Mouse (Mus musculus) fibroblast of lung, adult 2 months (primary cell): ENCODE results near the gene Gm9507.
"Not testable (repeated sequence)": the region's sequence is repeated elsewhere in the genome, so short reads cannot be mapped to it uniquely, and the experiment has no call there.

Experiments
- DNase-seq: peaks from one replicate; pipeline ENCODE4 v3.0.0-alpha.2; 2011; ENCODE audit warnings: low read depth

Gene Gm9507

GRCm38 (mm10) chr10:77811743-77812142 is at the start of gene Gm9507:
Gene Gm9507, minus strand, starts transcription at chr10:77811843.
- no peak for DNase-seq

- no peak for DNase-seq
These were observed 40.9 kb upstream of the Gm9507 start, which contains the start of gene Gm10318 for GRCm38 (mm10) chr10:77852559-77852958. Gene Gm10318, plus strand, starts transcription at chr10:77852859.

GRCm38 (mm10) chr10:77847538-77847937 is 35.9 kb upstream of the Gm9507 start:
- no peak for DNase-seq

- no peak for DNase-seq
These were observed 35.3 kb upstream of the Gm9507 start for GRCm38 (mm10) chr10:77846961-77847360.

- no peak for DNase-seq
These were observed 34.9 kb upstream of the Gm9507 start, which contains the start of gene Gm36176 for GRCm38 (mm10) chr10:77846503-77846902. Gene Gm36176, plus strand, starts transcription at chr10:77846803.

- DNase-seq, result no peak
These were observed 27.4 kb upstream of the Gm9507 start for GRCm38 (mm10) chr10:77839006-77839405.

GRCm38 (mm10) chr10:77835647-77836046 is 24.0 kb upstream of the Gm9507 start, which contains the start of gene Krtap10-10:
Gene Krtap10-10, plus strand, starts transcription at chr10:77835947.
- DNase-seq, result no peak

- DNase-seq, result no peak
These were observed 15.3 kb upstream of the Gm9507 start, which contains the start of gene Krtap10-4 for GRCm38 (mm10) chr10:77826951-77827350. Gene Krtap10-4, minus strand, starts transcription at chr10:77827095.

- DNase-seq, result no peak
These were observed 7.6 kb upstream of the Gm9507 start for GRCm38 (mm10) chr10:77819203-77819602.

GRCm38 (mm10) chr10:77818523-77818922 is 6.9 kb upstream of the Gm9507 start:
- DNase-seq, result no peak

- DNase-seq, result no peak
These were observed 3.9 kb upstream of the Gm9507 start for GRCm38 (mm10) chr10:77815514-77815913.

GRCm38 (mm10) chr10:77814382-77814781 is 2.7 kb upstream of the Gm9507 start, which contains the start of gene Gm2696:
Gene Gm2696, plus strand, starts transcription at chr10:77814682.
- no peak for DNase-seq

GRCm38 (mm10) chr10:77804095-77804494 is 7.5 kb downstream of the Gm9507 start:
- no peak for DNase-seq

GRCm38 (mm10) chr10:77798921-77799508 is 12.6 kb downstream of the Gm9507 start, which contains the start of gene Gm19668:
Gene Gm19668, minus strand, starts transcription at chr10:77799133.
- DNase-seq, result no peak

- DNase-seq, result not testable (repeated sequence)
These were observed 13.3 kb downstream of the Gm9507 start for GRCm38 (mm10) chr10:77798164-77798920.

- no peak for DNase-seq
These were observed 14.0 kb downstream of the Gm9507 start for GRCm38 (mm10) chr10:77797677-77798076.

GRCm38 (mm10) chr10:77794976-77795375 is 16.7 kb downstream of the Gm9507 start, which contains the start of gene Gm9639:
Gene Gm9639, minus strand, starts transcription at chr10:77795076.
- DNase-seq, result no peak

- DNase-seq, result no peak
These were observed 23.0 kb downstream of the Gm9507 start for GRCm38 (mm10) chr10:77788621-77789020.

- DNase-seq, result not testable (repeated sequence)
These were observed 23.8 kb downstream of the Gm9507 start, which contains the start of gene Gm7137 for GRCm38 (mm10) chr10:77787876-77788275. Gene Gm7137, minus strand, starts transcription at chr10:77788200.

- DNase-seq, result not testable (repeated sequence)
These were observed 28.2 kb downstream of the Gm9507 start for GRCm38 (mm10) chr10:77783396-77783795.

GRCm38 (mm10) chr10:77782442-77782841 is 29.2 kb downstream of the Gm9507 start, which contains the start of gene Gm3250:
Gene Gm3250, minus strand, starts transcription at chr10:77782542.
- DNase-seq, result not testable (repeated sequence)

GRCm38 (mm10) chr10:77776844-77777243 is 34.8 kb downstream of the Gm9507 start, which contains the start of gene Gm7138:
Gene Gm7138, minus strand, starts transcription at chr10:77776944.
- DNase-seq, result not testable (repeated sequence)

GRCm38 (mm10) chr10:77772142-77772541 is 39.5 kb downstream of the Gm9507 start:
- DNase-seq, result not testable (repeated sequence)
